Mouse (Mus musculus) CH12.LX (cell line): Measurements from ENCODE around the gene Zmynd8.

Source experiments
- BHLHE40 ChIP-seq: IDR thresholded peaks from 2 replicates; pipeline ENCODE4 v1.6.1; 2011; ENCODE audit warnings: mild to moderate bottlenecking, low read depth, low read length, improper control_type of control experiment
- CTCF ChIP-seq, 2 experiments: IDR thresholded peaks in 1 of 2; conservative IDR thresholded peaks in 1 of 2; 2 replicates each; pipeline ENCODE4 v1.5.1; 2011 to 2012; ENCODE audit warnings: low read depth in 2 of 2, low read length in 2 of 2, improper control_type of control experiment in 1 of 2, inconsistent platforms in 1 of 2, mild to moderate bottlenecking in 1 of 2, moderate library complexity in 1 of 2
- E2F4 ChIP-seq: IDR thresholded peaks from 2 replicates; pipeline ENCODE4 v1.6.1; 2011; ENCODE audit warnings: low read depth, low read length, improper control_type of control experiment; ENCODE audit not compliant: insufficient replicate concordance
- EP300 ChIP-seq: IDR thresholded peaks from 2 replicates; pipeline ENCODE4 v1.6.1; 2011; ENCODE audit warnings: low read length, improper control_type of control experiment
- ETS1 ChIP-seq: conservative IDR thresholded peaks from 2 replicates; pipeline ENCODE4 v1.6.1; 2012; ENCODE audit warnings: low read depth, mild to moderate bottlenecking, inconsistent platforms, low read length, improper control_type of control experiment, moderate library complexity
- KAT2A ChIP-seq: IDR thresholded peaks from 2 replicates; pipeline ENCODE4 v1.6.1; 2012; ENCODE audit warnings: low read length, improper control_type of control experiment, inconsistent platforms; ENCODE audit not compliant: insufficient replicate concordance
- MAFK ChIP-seq: IDR thresholded peaks from 2 replicates; pipeline ENCODE4 v1.6.1; 2011; ENCODE audit warnings: low read length, improper control_type of control experiment; ENCODE audit not compliant: insufficient replicate concordance
- MAZ ChIP-seq: IDR thresholded peaks from 2 replicates; pipeline ENCODE4 v1.6.1; 2012; ENCODE audit warnings: low read depth, mild to moderate bottlenecking, inconsistent platforms, low read length, improper control_type of control experiment, moderate library complexity
- POLR2A ChIP-seq: IDR thresholded peaks from 2 replicates; pipeline ENCODE4 v1.6.1; 2011; ENCODE audit warnings: low read depth, mild to moderate bottlenecking, improper control_type of control experiment, low read length
- USF2 ChIP-seq: conservative IDR thresholded peaks from 2 replicates; pipeline ENCODE4 v1.6.1; 2011; ENCODE audit warnings: low read depth, low read length, improper control_type of control experiment

- no peak for TF ChIP-seq MAZ
- no peak for TF ChIP-seq CTCF (conservative IDR thresholded peaks at IDR 0.05 in 1 of 2, IDR thresholded peaks at IDR 0.05 in 1 of 2; ENCODE audit: low read depth in 2 of 2, low read length in 2 of 2)
- no peak for TF ChIP-seq BHLHE40
- TF ChIP-seq USF2, result no peak
- TF ChIP-seq MAFK, result no peak
- no peak for TF ChIP-seq EP300
- TF ChIP-seq KAT2A, result no peak
- no peak for TF ChIP-seq POLR2A
- TF ChIP-seq E2F4, result no peak
- TF ChIP-seq ETS1, result no peak
Observed at GRCm38 (mm10) chr2:165824826-165825225, 74.0 kb downstream of the Zmynd8 start.
